Mouse (Mus musculus): Measurements from ENCODE around the gene Slco2a1.

GRCm38 (mm10) chr9:103108943-103109670, 120.6 kb downstream of the Slco2a1 start:
- no peak for TF ChIP-seq EP300 (IDR thresholded peaks at IDR 0.05)
- no peak for TF ChIP-seq CTCF (IDR thresholded peaks at IDR 0.05)
